8 mouse cellular contexts compared by ENCODE assay signal in genomic region chr2:94245305-94245959, GRCm38 (mm10).
A peak's percentile ranks its signal among the peaks of the same experiment; 100 is the strongest.
DNase-seq lines count a peak whose midpoint lies in the region; ATAC-seq lines count a peak whose summit lies in the region.

No protein-coding gene starts in this region.

- intact Hi-C loops in left cerebral cortex, postnatal 10 days (cut with DNase I): loop anchor here (5.0 kb wide), 1 partner anchor 198 kb away; no protein-coding TSS in a partner anchor

- no peak overlapping the region for H3K4me3 ChIP-seq in intestine, embryonic 16.5 days (ENCODE audit: low read length)
- peak overlapping the region; percentile 36 for H3K4me3 ChIP-seq in midbrain, embryonic 10.5 days

- no peak overlapping the region for H3K4me2 ChIP-seq in intestine, embryonic 16.5 days (ENCODE audit: low read depth, low read length)

- H3K9me3 ChIP-seq in intestine, embryonic 16.5 days (ENCODE audit: control insufficient read depth, low read length): no peaks in the 10 kb centered on the region
- no peaks in the 10 kb centered on the region for H3K9me3 ChIP-seq in midbrain, embryonic 10.5 days (replicated peaks)

- no peak overlapping the region for H3K9ac ChIP-seq in intestine, embryonic 16.5 days (ENCODE audit: low read depth, low read length)

- H3K27me3 ChIP-seq in intestine, embryonic 16.5 days (replicated peaks; ENCODE audit: control insufficient read depth, insufficient read depth, low read length): peaks cover 74% of the 10 kb centered on the region
- H3K27me3 ChIP-seq in midbrain, embryonic 10.5 days (ENCODE audit: low read depth, poor library complexity, severe bottlenecking): peaks cover 91% of the 10 kb centered on the region

- no peaks in the 10 kb centered on the region for H3K36me3 ChIP-seq in intestine, embryonic 16.5 days (ENCODE audit: control insufficient read depth, insufficient read depth, low read length)
- no peaks in the 10 kb centered on the region for H3K36me3 ChIP-seq in midbrain, embryonic 10.5 days

- no peak overlapping the region for H3K27ac ChIP-seq in intestine, embryonic 16.5 days (ENCODE audit: low read length)
- no peak overlapping the region for H3K27ac ChIP-seq in midbrain, embryonic 10.5 days (replicated peaks)

- ATAC-seq in intestine, embryonic 16.5 days: peak; percentile 62

- peak; percentile 31 to 57 for DNase-seq in urinary bladder, adult 18-20 months (ENCODE audit: low spot score in 2 of 2)
- no peak for DNase-seq in urinary bladder, postnatal 10 days (ENCODE audit: low spot score)
- DNase-seq in embryo, embryonic 11.5 days (ENCODE audit: low read depth, low spot score): peak; percentile 79
- peak; percentile 91 for DNase-seq in heart, adult 11 months
- peak; percentile 87 to 89 for DNase-seq in left cerebral cortex, postnatal 10 days (ENCODE audit: extremely low spot score in 1 of 2, low spot score in 2 of 2)
- DNase-seq in midbrain, embryonic 10.5 days (ENCODE audit: low spot score): peak; percentile 86
- peak; percentile 80 for DNase-seq in right cerebral cortex, postnatal 4 days

- H3K4me1 ChIP-seq in intestine, embryonic 16.5 days (ENCODE audit: control insufficient read depth, insufficient read depth, low read length): no peaks in the 10 kb centered on the region
- peaks cover 69% of the 10 kb centered on the region for H3K4me1 ChIP-seq in midbrain, embryonic 10.5 days

- 2% methylated on average over 16 of the region's 16 CpGs for WGBS in intestine, embryonic 16.5 days
- 2% methylated on average over 16 of the region's 16 CpGs for WGBS in midbrain, embryonic 10.5 days
